Mouse (Mus musculus): ENCODE results near the gene Akr1c19. TPM values are rescaled to one million over a fixed set of nuclear protein-coding genes. Genes with fewer than 3 reads are reported as not detected.
"Not testable (repeated sequence)": the region's sequence is repeated elsewhere in the genome, so short reads cannot be mapped to it uniquely, and the experiment has no call there.

Akr1c19 gene
- polyA plus RNA-seq (2014; fragmentation: Nextera tagmentation; extraction: Ambion mirVana): 193 and 217 TPM in 2 replicates

DNA sequence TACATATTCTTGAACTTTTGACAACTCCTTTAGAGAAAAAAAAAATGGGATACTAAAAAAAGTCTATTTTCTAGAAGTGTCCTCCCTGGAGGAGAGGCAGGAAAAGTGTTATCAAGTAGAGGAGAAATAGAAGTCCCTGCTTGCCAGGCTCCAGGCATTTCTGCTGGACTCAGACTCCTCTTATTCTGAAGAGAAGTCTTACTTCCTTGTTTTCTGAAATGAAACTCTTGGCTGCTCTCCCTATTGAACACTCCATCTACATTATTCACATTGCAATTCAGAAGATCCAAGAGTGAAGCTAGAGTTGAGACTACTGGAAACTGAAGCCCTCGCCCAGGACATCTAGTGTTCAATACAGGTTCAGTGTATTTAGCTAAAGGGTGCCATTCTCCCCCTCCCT is at the start of gene Akr1c19:
Gene Akr1c19 (plus strand): TSS at position 260 of the 400 bp plus-strand sequence.
- ATAC-seq (replicated peaks; ENCODE audit: low FRiP score, low TSS enrichment, low read depth) (no peak), DNase-seq (ENCODE audit: low spot score) (no peak)
- Histone ChIP-seq H3K27ac (ENCODE audit: low read depth) (no peak within 1 kb of the TSS), H3K9ac (ENCODE audit: low read length) (no peak within 1 kb of the TSS), H3K4me3 (ENCODE audit: low read depth, low read length) (no peak within 1 kb of the TSS), H3K27me3 (replicated peaks; ENCODE audit: control insufficient read depth, insufficient read depth, low read length) (no peaks in the 10 kb centered on the region), H3K9me3 (ENCODE audit: control insufficient read depth, low read length) (no peaks in the 10 kb centered on the region), H3K36me3 (ENCODE audit: control insufficient read depth, insufficient read depth, low read length) (no peaks in the 10 kb centered on the region), H3K4me1 (replicated peaks; ENCODE audit: control insufficient read depth, insufficient read depth, low read length) (no peaks in the 10 kb centered on the region), H3K4me2 (ENCODE audit: low read length) (no peak within 1 kb of the TSS)
- WGBS: 81% methylated on average over 1 of the region's 1 CpGs

DNA sequence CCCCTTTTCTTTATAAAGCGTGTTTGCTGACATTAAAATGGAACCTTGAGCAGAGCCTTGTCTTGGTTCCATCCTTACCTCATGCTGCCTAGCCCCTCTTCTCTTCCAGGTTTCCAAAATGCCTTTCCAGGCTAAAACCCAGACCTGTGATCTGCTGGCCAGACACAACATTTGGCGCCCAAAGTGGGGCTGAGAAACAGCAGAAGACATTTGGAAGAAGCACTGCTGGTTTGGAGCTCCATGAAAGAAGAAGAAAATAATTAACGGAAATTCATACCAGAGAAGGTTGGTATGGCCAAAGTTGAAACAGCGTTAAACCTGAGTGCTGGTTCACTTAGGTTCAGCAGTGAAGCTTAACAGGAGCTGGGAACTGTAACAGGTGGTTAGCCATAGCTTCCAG is 47.2 kb upstream of the Akr1c19 start:
- not testable (repeated sequence) for H3K36me3 ChIP-seq (ENCODE audit: control insufficient read depth, insufficient read depth, low read length); H3K4me1 ChIP-seq (replicated peaks; ENCODE audit: control insufficient read depth, insufficient read depth, low read length); H3K27me3 ChIP-seq (replicated peaks; ENCODE audit: control insufficient read depth, insufficient read depth, low read length); H3K9me3 ChIP-seq (ENCODE audit: control insufficient read depth, low read length); H3K4me3 ChIP-seq (ENCODE audit: low read depth, low read length); H3K9ac ChIP-seq (ENCODE audit: low read length); H3K4me2 ChIP-seq (ENCODE audit: low read length); H3K27ac ChIP-seq (ENCODE audit: low read depth); ATAC-seq (replicated peaks; ENCODE audit: low FRiP score, low TSS enrichment, low read depth); DNase-seq (ENCODE audit: low spot score)
- 93% methylated on average over 4 of the region's 4 CpGs for WGBS

DNA sequence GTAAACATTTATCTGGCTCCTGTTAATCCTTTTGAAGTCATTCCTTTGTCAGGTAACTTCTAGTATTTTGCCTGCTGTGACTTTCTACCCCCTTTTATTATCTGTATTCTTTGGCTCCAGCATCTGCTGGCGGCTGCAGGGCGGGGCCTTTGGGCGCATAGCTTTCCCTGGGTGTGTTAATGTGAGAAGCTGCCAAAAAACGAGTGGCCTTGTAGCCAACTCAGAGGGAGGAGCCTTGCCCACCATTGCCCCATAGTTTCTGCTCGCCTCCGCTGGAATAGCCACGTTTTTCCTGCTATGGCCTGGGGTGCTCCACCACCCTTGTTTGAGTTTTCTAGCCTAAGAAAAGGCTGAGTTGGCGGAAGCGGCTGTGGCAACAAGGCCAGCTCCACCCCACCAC is 45.4 kb upstream of the Akr1c19 start:
- no peak for DNase-seq (ENCODE audit: low spot score)
- 77% methylated on average over 9 of the region's 9 CpGs for WGBS
- ATAC-seq (replicated peaks; ENCODE audit: low FRiP score, low TSS enrichment, low read depth): no peak

DNA sequence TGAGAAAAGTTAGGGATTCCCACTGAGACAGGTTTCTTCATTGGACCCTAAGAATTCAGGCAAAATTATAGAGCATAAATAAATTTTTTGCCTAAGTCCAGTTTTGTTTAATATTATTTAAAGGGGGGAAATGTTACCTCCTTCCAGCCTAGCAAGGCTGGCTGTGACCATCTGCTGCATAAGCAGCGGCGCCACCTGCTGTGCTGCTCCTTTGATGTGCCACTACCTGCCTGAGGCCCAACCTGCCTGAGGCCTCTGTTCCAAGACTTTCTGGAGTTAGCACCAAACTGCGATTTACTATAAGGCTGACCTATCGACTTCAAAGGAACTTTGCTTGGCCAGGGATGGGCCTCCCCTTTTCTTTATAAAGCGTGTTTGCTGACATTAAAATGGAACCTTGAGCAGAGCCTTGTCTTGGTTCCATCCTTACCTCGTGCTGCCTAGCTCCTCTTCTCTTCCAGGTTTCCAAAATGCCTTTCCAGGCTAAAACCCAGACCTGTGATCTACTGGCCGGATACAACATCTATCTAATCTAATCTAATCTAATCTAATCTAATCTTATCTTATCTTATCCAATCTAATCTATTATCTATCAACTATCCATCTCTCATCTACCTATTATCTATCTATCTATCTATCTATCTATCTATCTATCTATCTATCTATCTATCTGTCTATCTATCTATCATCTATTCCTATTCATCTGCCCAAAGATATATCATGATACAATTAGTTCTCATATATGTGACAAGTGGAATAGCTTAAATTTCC is 41.7 kb upstream of the Akr1c19 start:
- not testable (repeated sequence) for H3K9me3 ChIP-seq (ENCODE audit: control insufficient read depth, low read length); ATAC-seq (replicated peaks; ENCODE audit: low FRiP score, low TSS enrichment, low read depth); H3K27me3 ChIP-seq (replicated peaks; ENCODE audit: control insufficient read depth, insufficient read depth, low read length); H3K4me2 ChIP-seq (ENCODE audit: low read length); H3K27ac ChIP-seq (ENCODE audit: low read depth); H3K4me1 ChIP-seq (replicated peaks; ENCODE audit: control insufficient read depth, insufficient read depth, low read length); H3K9ac ChIP-seq (ENCODE audit: low read length); H3K4me3 ChIP-seq (ENCODE audit: low read depth, low read length); H3K36me3 ChIP-seq (ENCODE audit: control insufficient read depth, insufficient read depth, low read length); DNase-seq (ENCODE audit: low spot score)
- 83% methylated on average over 7 of the region's 7 CpGs for WGBS

More for the DNA sequence above, 45.4 kb upstream of the Akr1c19 start:
- no peak overlapping the region for H3K9ac ChIP-seq (ENCODE audit: low read length)
- no peaks in the 10 kb centered on the region for H3K4me1 ChIP-seq (replicated peaks; ENCODE audit: control insufficient read depth, insufficient read depth, low read length)
- no peak overlapping the region for H3K4me2 ChIP-seq (ENCODE audit: low read length)
- H3K27ac ChIP-seq (ENCODE audit: low read depth): no peak overlapping the region
- no peaks in the 10 kb centered on the region for H3K27me3 ChIP-seq (replicated peaks; ENCODE audit: control insufficient read depth, insufficient read depth, low read length)
- H3K4me3 ChIP-seq (ENCODE audit: low read depth, low read length): no peak overlapping the region
- no peaks in the 10 kb centered on the region for H3K36me3 ChIP-seq (ENCODE audit: control insufficient read depth, insufficient read depth, low read length)
- no peaks in the 10 kb centered on the region for H3K9me3 ChIP-seq (ENCODE audit: control insufficient read depth, low read length)

DNA sequence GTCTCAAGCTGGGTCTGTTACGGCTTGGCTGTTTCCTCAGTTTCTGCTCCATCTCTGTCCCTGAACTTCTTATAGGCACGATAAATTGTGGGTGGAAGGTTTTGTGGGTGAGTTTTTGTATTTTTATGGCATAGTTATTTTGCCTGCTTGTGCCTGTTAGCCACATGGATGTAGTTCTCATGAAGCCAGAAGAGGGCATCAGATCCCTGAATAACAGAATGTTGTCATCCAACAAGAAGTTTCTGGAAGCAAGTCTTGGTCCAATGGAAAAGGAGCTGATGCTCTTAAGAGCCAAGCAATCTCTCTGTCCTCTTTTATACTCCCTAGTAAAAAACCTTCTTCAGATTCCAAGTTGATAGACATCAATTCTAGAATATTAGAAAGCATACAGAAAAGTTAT is 40.3 kb upstream of the Akr1c19 start:
- no peak for ATAC-seq (replicated peaks; ENCODE audit: low FRiP score, low TSS enrichment, low read depth)
- no peak overlapping the region for H3K27ac ChIP-seq (ENCODE audit: low read depth)
- no peaks in the 10 kb centered on the region for H3K9me3 ChIP-seq (ENCODE audit: control insufficient read depth, low read length)
- WGBS: 83% methylated on average over 2 of the region's 2 CpGs
- H3K27me3 ChIP-seq (replicated peaks; ENCODE audit: control insufficient read depth, insufficient read depth, low read length): no peaks in the 10 kb centered on the region
- DNase-seq (ENCODE audit: low spot score): no peak
- no peak overlapping the region for H3K4me2 ChIP-seq (ENCODE audit: low read length)
- H3K9ac ChIP-seq (ENCODE audit: low read length): no peak overlapping the region
- no peaks in the 10 kb centered on the region for H3K4me1 ChIP-seq (replicated peaks; ENCODE audit: control insufficient read depth, insufficient read depth, low read length)
- no peaks in the 10 kb centered on the region for H3K36me3 ChIP-seq (ENCODE audit: control insufficient read depth, insufficient read depth, low read length)
- H3K4me3 ChIP-seq (ENCODE audit: low read depth, low read length): no peak overlapping the region

DNA sequence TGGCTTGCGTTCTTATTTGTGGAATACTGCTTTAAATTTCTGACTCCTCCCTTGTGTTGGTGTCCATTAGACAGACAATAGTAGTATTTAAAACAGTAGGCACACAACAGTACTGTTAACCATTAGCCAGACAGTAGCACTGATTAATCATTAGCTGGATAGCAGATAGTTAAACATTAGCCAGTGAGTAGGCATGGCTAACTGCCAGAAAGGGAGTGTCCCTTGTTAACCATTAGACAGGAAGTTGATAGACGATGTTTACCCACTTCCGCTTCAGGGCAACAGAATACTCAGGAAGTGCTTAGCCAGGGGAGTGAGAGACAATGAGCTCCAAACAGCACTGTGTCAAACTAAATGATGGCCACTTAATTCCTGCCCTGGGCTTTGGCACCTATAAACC is 37.6 kb upstream of the Akr1c19 start, which contains the start of gene Akr1c13:
Gene Akr1c13 (plus strand): TSS at position 247 of the 400 bp plus-strand sequence.
- no peak within 1 kb of the TSS for H3K9ac ChIP-seq (ENCODE audit: low read length)
- no peaks in the 10 kb centered on the region for H3K36me3 ChIP-seq (ENCODE audit: control insufficient read depth, insufficient read depth, low read length)
- H3K9me3 ChIP-seq (ENCODE audit: control insufficient read depth, low read length): no peaks in the 10 kb centered on the region
- DNase-seq (ENCODE audit: low spot score) (peak; percentile 79), ATAC-seq (replicated peaks; ENCODE audit: low FRiP score, low TSS enrichment, low read depth) (peak; percentile 91)
- no peaks in the 10 kb centered on the region for H3K4me1 ChIP-seq (replicated peaks; ENCODE audit: control insufficient read depth, insufficient read depth, low read length)
- peak within 1 kb of the TSS; percentile 10 for H3K4me3 ChIP-seq (ENCODE audit: low read depth, low read length)
- H3K27ac ChIP-seq (ENCODE audit: low read depth): no peak within 1 kb of the TSS
- H3K27me3 ChIP-seq (replicated peaks; ENCODE audit: control insufficient read depth, insufficient read depth, low read length): no peaks in the 10 kb centered on the region
- H3K4me2 ChIP-seq (ENCODE audit: low read length): peak within 1 kb of the TSS; percentile 26
- WGBS: 43% methylated on average over 3 of the region's 3 CpGs

DNA sequence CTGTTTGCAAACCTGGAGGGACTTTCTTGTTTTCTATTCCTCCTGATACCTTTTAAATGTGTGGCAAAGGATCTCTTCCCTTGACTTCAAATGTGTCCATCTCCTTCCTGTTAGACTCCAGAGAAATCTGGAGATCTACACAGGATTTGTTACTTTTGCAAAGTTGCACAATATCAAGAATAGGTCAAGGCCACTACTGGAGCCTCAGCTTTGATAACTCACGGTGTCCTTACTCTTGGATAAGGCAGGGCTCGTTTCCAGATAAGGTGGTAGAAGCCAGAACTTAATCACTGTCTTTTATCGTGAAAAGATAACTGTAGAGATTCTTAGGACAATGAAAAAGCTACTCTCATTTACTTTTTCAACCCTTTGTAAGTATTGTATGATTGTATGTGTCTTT is 36.0 kb upstream of the Akr1c19 start:
- no peak overlapping the region for H3K27ac ChIP-seq (ENCODE audit: low read depth)
- no peak overlapping the region for H3K9ac ChIP-seq (ENCODE audit: low read length)
- H3K4me3 ChIP-seq (ENCODE audit: low read depth, low read length): no peak overlapping the region
- ATAC-seq (replicated peaks; ENCODE audit: low FRiP score, low TSS enrichment, low read depth) (no peak), DNase-seq (ENCODE audit: low spot score) (no peak)
- H3K4me2 ChIP-seq (ENCODE audit: low read length): no peak overlapping the region
- 67% methylated on average over 3 of the region's 3 CpGs for WGBS
- no peaks in the 10 kb centered on the region for H3K9me3 ChIP-seq (ENCODE audit: control insufficient read depth, low read length)
- no peaks in the 10 kb centered on the region for H3K27me3 ChIP-seq (replicated peaks; ENCODE audit: control insufficient read depth, insufficient read depth, low read length)
- no peaks in the 10 kb centered on the region for H3K4me1 ChIP-seq (replicated peaks; ENCODE audit: control insufficient read depth, insufficient read depth, low read length)
- no peaks in the 10 kb centered on the region for H3K36me3 ChIP-seq (ENCODE audit: control insufficient read depth, insufficient read depth, low read length)

DNA sequence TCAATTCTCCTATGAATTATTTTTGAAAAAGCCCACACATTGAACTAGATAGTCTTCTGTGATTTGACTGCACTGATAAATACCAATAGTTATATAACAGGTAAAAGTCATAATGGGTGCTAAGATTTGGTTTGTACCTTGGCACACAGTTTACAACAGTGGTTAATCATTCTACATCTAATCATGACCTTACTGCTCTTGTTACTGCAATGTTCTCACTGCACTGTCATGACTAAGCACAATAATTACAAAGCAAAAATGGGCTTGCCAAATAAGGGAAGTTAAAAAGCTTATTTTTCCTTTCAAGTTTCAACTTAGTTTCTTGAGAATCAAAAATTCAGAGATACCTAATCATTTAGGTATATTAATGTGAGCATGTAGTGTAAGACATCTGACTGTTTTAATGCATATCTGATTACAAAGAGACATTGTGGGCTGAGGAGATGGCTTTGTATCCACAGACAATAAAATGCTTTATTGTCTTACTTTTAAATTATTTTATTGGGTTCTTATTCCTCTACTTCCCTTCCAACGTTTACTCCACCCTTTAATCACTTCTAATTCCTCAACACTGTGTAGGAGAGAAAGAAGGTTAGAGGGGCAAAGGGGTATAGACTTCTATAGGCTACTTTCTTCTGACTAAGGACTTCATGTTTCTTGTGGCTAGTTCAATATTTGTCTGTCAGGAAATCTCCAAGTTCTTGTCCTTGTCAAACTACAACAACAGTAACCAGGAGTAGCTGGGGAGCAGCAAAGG is 22.2 kb upstream of the Akr1c19 start:
- peak; percentile 89 for ATAC-seq (replicated peaks; ENCODE audit: low FRiP score, low TSS enrichment, low read depth)
- WGBS: 26% methylated on average over 1 of the region's 1 CpGs
- DNase-seq (ENCODE audit: low spot score): no peak
- Histone ChIP-seq H3K27me3 (replicated peaks; ENCODE audit: control insufficient read depth, insufficient read depth, low read length) (no peaks in the 10 kb centered on the region), H3K9me3 (ENCODE audit: control insufficient read depth, low read length) (no peaks in the 10 kb centered on the region), H3K4me3 (ENCODE audit: low read depth, low read length) (no peak overlapping the region), H3K4me2 (ENCODE audit: low read length) (no peak overlapping the region), H3K4me1 (replicated peaks; ENCODE audit: control insufficient read depth, insufficient read depth, low read length) (no peaks in the 10 kb centered on the region), H3K36me3 (ENCODE audit: control insufficient read depth, insufficient read depth, low read length) (no peaks in the 10 kb centered on the region), H3K9ac (ENCODE audit: low read length) (no peak overlapping the region), H3K27ac (ENCODE audit: low read depth) (no peak overlapping the region)
